In the genomic region with DNA sequence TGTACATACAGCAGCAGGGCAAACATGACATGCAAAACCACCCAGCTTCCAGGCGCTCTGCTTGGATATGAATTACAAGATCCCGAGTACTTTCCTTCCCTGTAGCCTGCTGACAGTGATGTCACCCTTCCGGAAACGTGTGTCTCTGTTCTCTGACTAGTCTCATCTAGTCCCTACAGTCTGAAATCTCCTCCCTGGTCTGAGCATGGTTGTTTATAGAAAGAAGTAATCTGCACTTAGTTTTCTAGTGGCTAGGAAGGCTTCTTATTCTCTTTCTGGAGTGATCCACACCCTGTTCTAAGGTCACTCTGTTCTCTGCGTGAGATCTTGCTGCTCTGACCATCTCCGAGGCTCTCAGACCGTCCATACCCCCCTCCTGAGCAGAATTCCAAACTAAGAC, we compare ENCODE assay signal across 23 mouse cellular contexts.
DNase-seq lines count a peak whose midpoint lies in the region; TF ChIP-seq lines count a peak whose summit lies in the region.
"Had no signal": no experiment of that assay in that cellular context is flagged by ENCODE, and none has a peak within 500 bp of the region (broad histone marks: within the 10 kb centered on the region; RNA-seq: fewer than 3 reads in every experiment).

No protein-coding gene starts in this region.

- peak; percentile 71 for DNase-seq in heart, adult 11 months
- DNase-seq in heart, postnatal 14 days, result no peak
- no peak for DNase-seq in ES-E14 (ENCODE audit: low read depth, low spot score)
- DNase-seq in ZHBTc4 (ENCODE audit: low read depth, low spot score), result peak; percentile 63
- DNase-seq in right cerebral cortex, adult 2 months (ENCODE audit: low spot score in 2 of 2), result no peak
- DNase-seq in MN1 (ENCODE audit: low spot score), result no peak
- DNase-seq: adrenal gland, adult 8-10 months; adrenal gland, postnatal 14 days; adrenal gland, postnatal 36 days; B cell, adult 2 months; cerebellum, adult 11-12 months; cerebellum, adult 2 months; cerebellum, adult 9-10 months; cerebellum, postnatal 10 days; cerebellum, postnatal 25 days; forebrain, postnatal 0 days had no signal

- H3K4me1 ChIP-seq in ES-Bruce4 (ENCODE audit: control insufficient read depth, insufficient read depth, low read length), result peaks cover 4% of the 10 kb centered on the region
- peaks cover 6 to 7% of the 10 kb centered on the region in 2 experiments; a peak in 3 of 4 replicates for H3K4me1 ChIP-seq in ES-E14 (ENCODE audit: control insufficient read depth in 2 of 2, insufficient read depth in 2 of 2, low read length in 2 of 2, poor library complexity in 1 of 2)
- H3K4me1 ChIP-seq: embryonic facial prominence, embryonic 12.5 days; forebrain, embryonic 13.5 days; forebrain, embryonic 15.5 days had no signal

- no peak overlapping the region for H3K9ac ChIP-seq in ES-Bruce4 (ENCODE audit: low read depth, poor library complexity, severe bottlenecking)
- H3K9ac ChIP-seq in ES-E14 (ENCODE audit: insufficient read depth, low read depth, low read length, poor library complexity, severe bottlenecking), result no peak overlapping the region
- H3K9ac ChIP-seq: embryonic facial prominence, embryonic 12.5 days; forebrain, embryonic 13.5 days; forebrain, embryonic 15.5 days; forebrain, postnatal 0 days had no signal

- peak overlapping the region; percentile 82 for H3K27ac ChIP-seq in ES-Bruce4 (ENCODE audit: insufficient read depth, low read length)
- H3K27ac ChIP-seq in ES-E14 (ENCODE audit: insufficient read depth, low read depth, low read length, poor library complexity, severe bottlenecking), result peak overlapping the region; percentile 41; the same call in 1 of the 2 replicates
- H3K27ac ChIP-seq: embryonic facial prominence, embryonic 10.5 days; embryonic facial prominence, embryonic 12.5 days; forebrain, embryonic 13.5 days; forebrain, embryonic 15.5 days had no signal

- no peak for TF ChIP-seq EP300 in ES-Bruce4 (IDR thresholded peaks at IDR 0.05; ENCODE audit: insufficient read depth, low read depth, low read length)

- TF ChIP-seq POLR2A in ES-Bruce4 (IDR thresholded peaks at IDR 0.05; ENCODE audit: insufficient read depth, low read length), result no peak

- H3K9me3 ChIP-seq in ES-Bruce4 (replicated peaks; ENCODE audit: control insufficient read depth, insufficient read depth, low read length, poor library complexity, severe bottlenecking) (no peaks in the 10 kb centered on the region), ES-E14 (ENCODE audit: control insufficient read depth, insufficient read depth, low read depth, low read length) (no peaks in the 10 kb centered on the region)
- H3K9me3 ChIP-seq: embryonic facial prominence, embryonic 10.5 days; embryonic facial prominence, embryonic 12.5 days; forebrain, embryonic 13.5 days; forebrain, embryonic 15.5 days had no signal

- in situ Hi-C loops in ES-E14 (cut with MboI; ENCODE audit: low sequenced_read_pairs in 2 of 2, unreplicated experiment in 2 of 2), result no loop called here

- H3K27me3 ChIP-seq in ES-Bruce4 (ENCODE audit: control insufficient read depth, insufficient read depth, low read length, poor library complexity, severe bottlenecking), result no peaks in the 10 kb centered on the region
- H3K27me3 ChIP-seq: CH12.LX; embryonic facial prominence, embryonic 12.5 days; forebrain, embryonic 13.5 days; forebrain, embryonic 15.5 days; Patski had no signal

- H3K4me3 ChIP-seq in ES-Bruce4 (ENCODE audit: low read depth, low read length) (no peak overlapping the region), ES-E14 (ENCODE audit: insufficient read depth in 1 of 2, low read depth in 1 of 2, low read length in 2 of 2, poor library complexity in 1 of 2, severe bottlenecking in 1 of 2) (no peak overlapping the region)
- H3K4me3 ChIP-seq: embryonic facial prominence, embryonic 10.5 days; embryonic facial prominence, embryonic 12.5 days; forebrain, embryonic 13.5 days; forebrain, embryonic 15.5 days had no signal

- peaks cover 40% of the 10 kb centered on the region for H3K36me3 ChIP-seq in ES-Bruce4 (ENCODE audit: control insufficient read depth, insufficient read depth, low read length, poor library complexity, severe bottlenecking)
- H3K36me3 ChIP-seq in ES-E14 (ENCODE audit: control insufficient read depth, insufficient read depth, low read length, poor library complexity, severe bottlenecking), result peaks cover 33% of the 10 kb centered on the region
- H3K36me3 ChIP-seq: embryonic facial prominence, embryonic 10.5 days; embryonic facial prominence, embryonic 12.5 days; forebrain, embryonic 15.5 days had no signal

- intact Hi-C loops in heart, postnatal 14 days (cut with DNase I), result no loop called here

- TF ChIP-seq CTCF in ES-Bruce4 (IDR thresholded peaks at IDR 0.05; ENCODE audit: low read depth, low read length), result no peak

TF ChIP-seq in ES-E14, 5 proteins besides CTCF, POLR2A, EP300 and RAD21:
- TF ChIP-seq ZC3H11A (IDR thresholded peaks at IDR 0.05; ENCODE audit: borderline replicate concordance, low read depth, low read length) (no peak), MAFK (IDR thresholded peaks at IDR 0.05; ENCODE audit: insufficient read depth, low read depth, low read length) (no peak), HCFC1 (IDR thresholded peaks at IDR 0.05; ENCODE audit: borderline replicate concordance, insufficient read depth, low read length) (no peak)

Comparison
In these comparisons a context has a peak if more than half of its experiments do, and no peak if none do; other contexts are left out.
1. DNase-seq: peak in heart, adult 11 months (single experiment) and ZHBTc4 (single experiment); none in heart, postnatal 14 days (0 of 2), ES-E14 (single experiment), right cerebral cortex, adult 2 months (0 of 2) and MN1 (single experiment).